Mouse (Mus musculus): ENCODE measurements around the gene Zfp207. TPM values are rescaled to one million over a fixed set of nuclear protein-coding genes. Genes with fewer than 3 reads are reported as not detected.
"Not testable (repeated sequence)": the region's sequence is repeated elsewhere in the genome, so short reads cannot be mapped to it uniquely, and the experiment has no call there.

The Zfp207 gene
- total and polyA plus RNA-seq, 3 experiments, result 137 to 296 (median 231) TPM

DNA sequence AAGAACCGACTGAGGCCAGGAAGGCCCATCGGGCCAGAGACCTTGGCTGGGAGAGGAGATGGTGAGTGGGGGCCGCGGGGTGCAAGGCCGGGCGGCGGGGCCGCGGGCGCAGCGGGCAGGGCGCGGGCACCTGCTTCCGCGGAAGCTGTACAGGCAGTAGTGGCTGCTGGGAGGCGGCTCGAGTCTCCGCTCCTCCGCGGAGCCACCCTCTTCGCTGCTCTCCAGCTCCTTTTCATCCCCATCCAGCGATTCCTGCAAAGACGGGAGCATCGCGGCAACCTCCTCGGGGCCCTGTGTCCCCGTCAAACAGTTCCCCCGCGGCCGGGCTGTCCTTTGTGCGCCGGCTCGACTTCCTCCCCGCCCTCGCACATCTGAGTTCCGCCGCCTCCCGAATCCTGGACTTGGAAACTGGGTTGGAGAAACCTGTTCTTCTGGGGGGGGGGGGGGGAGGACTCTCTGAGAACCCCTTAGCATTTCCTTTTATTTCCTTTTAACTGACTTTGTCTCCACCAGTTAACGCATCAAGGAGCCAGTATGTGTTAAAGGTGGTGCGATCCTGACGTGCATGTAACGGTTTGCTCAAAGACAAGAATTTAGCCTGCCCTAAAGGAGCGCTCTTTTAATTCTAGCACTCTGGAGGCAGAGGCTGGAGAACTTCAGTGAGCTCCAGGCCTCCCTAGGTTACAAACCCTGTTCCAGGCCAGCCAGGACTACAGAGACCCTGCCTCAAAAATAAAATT is 5.2 kb upstream of the Zfp207 start, which contains the start of gene 5730455P16Rik (continued):
- TF ChIP-seq RCOR1 (conservative IDR thresholded peaks at IDR 0.05; ENCODE audit: low read depth, low read length) (peak; percentile 32; the same call in 1 of the 2 replicates), CHD2 (IDR thresholded peaks at IDR 0.05; ENCODE audit: low read length) (peak; percentile 77), RAD21 (IDR thresholded peaks at IDR 0.05; ENCODE audit: low read depth, low read length) (no peak), NELFE (IDR thresholded peaks at IDR 0.05; ENCODE audit: low read depth, low read length) (peak; percentile 93), CTCF (conservative IDR thresholded peaks at IDR 0.05 in 1 of 2, IDR thresholded peaks at IDR 0.05 in 1 of 2; ENCODE audit: low read depth in 2 of 2, low read length in 2 of 2) (no peak), ZMIZ1 (IDR thresholded peaks at IDR 0.05; ENCODE audit: low read depth, low read length) (0 out of 2 replicates have a peak, but pooled peaks have one; percentile 63), SMC3 (IDR thresholded peaks at IDR 0.05; ENCODE audit: low read depth, low read length) (no peak), MYC (IDR thresholded peaks at IDR 0.05; ENCODE audit: low read depth, low read length) (no peak), UBTF (IDR thresholded peaks at IDR 0.05; ENCODE audit: low read depth, low read length) (peak; percentile 97), E2F4 (IDR thresholded peaks at IDR 0.05; ENCODE audit: insufficient replicate concordance, low read depth, low read length) (no peak), IRF4 (IDR thresholded peaks at IDR 0.05; ENCODE audit: low read depth, low read length) (peak; percentile 73), ELF1 (IDR thresholded peaks at IDR 0.05; ENCODE audit: low read depth, low read length) (peak; percentile 68; the same call in 1 of the 2 replicates)

- H3K4me3 ChIP-seq (replicated peaks in 1 of 3; ENCODE audit: low read depth in 2 of 3, low read length in 2 of 3, poor library complexity in 1 of 3), result peak overlapping the region in 2 of 3 experiments; percentile 67 to 91
Observed at GRCm38 (mm10) chr11:80378452-80379068, 4.5 kb upstream of the Zfp207 start.

DNA sequence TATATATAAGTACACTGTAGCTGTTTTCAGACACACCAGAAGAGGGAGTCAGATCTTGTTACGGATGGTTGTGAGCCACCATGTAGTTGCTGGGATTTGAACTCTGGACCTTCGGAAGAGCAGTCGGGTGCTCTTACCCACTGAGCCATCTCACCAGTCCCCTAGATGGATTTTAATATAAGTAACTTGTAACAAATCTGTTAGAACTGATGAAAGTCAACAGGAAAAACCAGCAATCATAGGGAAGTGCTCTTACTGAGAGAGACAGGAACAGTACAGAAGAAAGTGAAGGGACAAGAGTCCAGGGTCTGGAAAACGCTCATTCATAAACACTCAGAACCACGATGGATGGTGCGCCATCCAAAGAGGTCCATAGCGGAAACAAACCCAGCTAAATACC is 3.9 kb upstream of the Zfp207 start:
- H3K27me3 ChIP-seq (replicated peaks), result not testable (repeated sequence)

More at GRCm38 (mm10) chr11:80378452-80379068, 4.5 kb upstream of the Zfp207 start:
- H3K4me1 ChIP-seq (ENCODE audit: control insufficient read depth in 1 of 2, insufficient read depth in 2 of 2), result peaks cover 0 to 18% of the 10 kb centered on the region in 2 experiments; a peak in 3 of 4 replicates
- H3K36me3 ChIP-seq (replicated peaks in 1 of 2; ENCODE audit: control insufficient read depth in 1 of 2, insufficient read depth in 1 of 2, low read length in 1 of 2), result peaks cover 18 to 28% of the 10 kb centered on the region in 2 experiments
- H3K79me2 ChIP-seq (replicated peaks; ENCODE audit: control insufficient read depth, extremely low read depth, insufficient read depth, poor library complexity, severe bottlenecking); H3K9me3 ChIP-seq (replicated peaks; ENCODE audit: low read length); H3K27ac ChIP-seq (ENCODE audit: insufficient read depth, low read depth); dilution Hi-C loops (cut with MboI; ENCODE audit: extremely low pct_ligation_motif_present, extremely low pct_unique_long_range_greater_than_20kb, low sequenced_read_pairs); in situ Hi-C loops (cut with MboI; ENCODE audit: low pct_ligation_motif_present, low pct_unique_long_range_greater_than_20kb, low sequenced_read_pairs); H3K27me3 ChIP-seq (replicated peaks): not testable (repeated sequence)
- DNase-seq (ENCODE audit: extremely low read depth), result peak; percentile 76
- H3K4me2 ChIP-seq (ENCODE audit: insufficient read depth, low read depth, poor library complexity, severe bottlenecking), result peak overlapping the region; percentile 80
- H3K9ac ChIP-seq (ENCODE audit: insufficient read depth, low read depth), result peak overlapping the region; percentile 46
- TF ChIP-seq CHD1 (IDR thresholded peaks at IDR 0.05; ENCODE audit: low read depth, low read length), result 0 out of 2 replicates have a peak, but pooled peaks have one; percentile 51
- TF ChIP-seq MAFK (IDR thresholded peaks at IDR 0.05; ENCODE audit: insufficient replicate concordance, low read length), result peak; percentile 56; the same call in 1 of the 2 replicates
- TF ChIP-seq ELF1 (IDR thresholded peaks at IDR 0.05; ENCODE audit: low read depth, low read length), result 0 out of 2 replicates have a peak, but pooled peaks have one; percentile 32
- TF ChIP-seq CTCF (conservative IDR thresholded peaks at IDR 0.05 in 1 of 2, IDR thresholded peaks at IDR 0.05 in 1 of 2; ENCODE audit: low read depth in 2 of 2, low read length in 2 of 2), result peak in 1 of 2 experiments; percentile 56; a peak in 2 of 4 replicates
- peak; percentile 84 for TF ChIP-seq MYC (IDR thresholded peaks at IDR 0.05; ENCODE audit: low read depth, low read length)
- peak; percentile 94 for TF ChIP-seq TBP (conservative IDR thresholded peaks at IDR 0.05; ENCODE audit: low read depth, low read length)

More for the DNA sequence above, 3.9 kb upstream of the Zfp207 start:
- Histone ChIP-seq H3K79me2 (replicated peaks; ENCODE audit: control insufficient read depth, extremely low read depth, insufficient read depth, poor library complexity, severe bottlenecking) (peaks cover 12% of the 10 kb centered on the region), H3K4me1 (ENCODE audit: control insufficient read depth in 1 of 2, insufficient read depth in 2 of 2) (peaks cover 0 to 18% of the 10 kb centered on the region in 2 experiments; a peak in 3 of 4 replicates), H3K36me3 (replicated peaks in 1 of 2; ENCODE audit: control insufficient read depth in 1 of 2, insufficient read depth in 1 of 2, low read length in 1 of 2) (peaks cover 12 to 22% of the 10 kb centered on the region in 2 experiments)
- H3K4me3 ChIP-seq (replicated peaks in 1 of 3; ENCODE audit: low read depth in 2 of 3, low read length in 2 of 3, poor library complexity in 1 of 3); H3K9ac ChIP-seq (ENCODE audit: insufficient read depth, low read depth); dilution Hi-C loops (cut with MboI; ENCODE audit: extremely low pct_ligation_motif_present, extremely low pct_unique_long_range_greater_than_20kb, low sequenced_read_pairs); DNase-seq (ENCODE audit: extremely low read depth); H3K4me2 ChIP-seq (ENCODE audit: insufficient read depth, low read depth, poor library complexity, severe bottlenecking); in situ Hi-C loops (cut with MboI; ENCODE audit: low pct_ligation_motif_present, low pct_unique_long_range_greater_than_20kb, low sequenced_read_pairs); H3K27ac ChIP-seq (ENCODE audit: insufficient read depth, low read depth); H3K9me3 ChIP-seq (replicated peaks; ENCODE audit: low read length): not testable (repeated sequence)
